Mouse (Mus musculus) forelimb bud, embryonic 11.5 days (tissue): ENCODE measurements at regions not wholly inside any gene's neighbourhood (a gene's known extent, or its start where the extent isn't known, plus 50 kb on each side); places are given as distances from the start of the nearest gene placed in this dataset.
"Not testable (repeated sequence)": the region's sequence is repeated elsewhere in the genome, so short reads cannot be mapped to it uniquely, and the experiment has no call there.

ENCODE experiments used
- DNase-seq: peaks from one replicate; pipeline ENCODE4 v3.0.0-alpha.2; 2012; ENCODE audit warnings: low read depth, low spot score

DNA sequence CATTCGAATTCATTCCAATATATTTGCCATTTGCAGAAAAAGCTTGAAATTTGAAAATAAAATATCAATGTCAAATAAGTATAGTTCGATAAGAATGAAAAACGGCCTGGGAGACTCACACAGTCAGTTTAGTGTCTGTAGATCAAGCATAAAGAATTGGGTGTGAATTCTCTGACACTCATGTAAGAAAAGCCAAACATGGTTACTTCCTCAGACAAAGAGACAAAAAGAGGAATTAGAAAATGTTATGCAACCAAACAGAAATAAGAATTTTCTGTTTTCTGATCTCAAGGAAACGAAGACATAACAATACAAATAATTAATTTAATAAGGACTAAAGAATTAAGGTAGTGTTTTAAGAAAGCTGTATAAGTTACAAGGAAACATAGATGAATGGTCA is 113.7 kb upstream of the Egfr start:
- no peak for DNase-seq

DNA sequence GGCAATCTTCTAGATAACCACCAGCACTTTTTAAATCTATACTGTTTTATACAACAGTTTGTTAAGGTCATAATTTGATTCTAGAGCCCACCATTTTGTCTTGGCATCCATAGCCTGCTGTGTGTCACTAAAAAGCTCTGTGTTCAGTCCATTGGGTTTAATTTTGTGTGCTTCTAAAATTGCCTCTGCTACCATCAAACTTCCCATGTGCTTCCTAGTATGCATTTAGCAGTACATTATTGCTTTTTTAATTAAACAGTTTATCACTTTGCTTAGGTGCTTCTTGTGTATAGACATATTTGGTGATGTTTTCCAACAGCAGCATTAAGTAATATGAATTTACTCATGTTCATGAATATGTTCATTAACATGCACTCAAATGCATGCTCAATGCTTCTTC is 102.4 kb upstream of the Egfr start:
- no peak for DNase-seq

DNA sequence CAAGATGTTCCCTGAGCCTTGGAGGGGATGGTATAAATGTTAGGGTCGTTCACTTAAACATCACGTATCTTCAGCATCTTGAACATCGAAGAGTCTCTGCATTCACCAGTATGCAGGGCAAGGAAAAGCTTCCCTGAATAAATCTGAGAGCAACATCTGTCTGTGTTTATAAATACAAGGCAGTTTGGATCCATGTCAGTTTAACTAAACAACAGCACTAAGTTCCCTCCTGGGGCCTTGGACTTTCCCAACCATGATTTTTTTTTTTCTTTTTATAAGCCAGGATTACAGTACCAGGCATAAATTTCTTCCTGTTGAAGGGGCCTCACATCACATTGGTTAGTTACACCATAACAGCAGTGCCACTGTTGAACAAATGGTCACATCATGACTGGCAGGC is 88.2 kb upstream of the Egfr start:
- no peak for DNase-seq

DNA sequence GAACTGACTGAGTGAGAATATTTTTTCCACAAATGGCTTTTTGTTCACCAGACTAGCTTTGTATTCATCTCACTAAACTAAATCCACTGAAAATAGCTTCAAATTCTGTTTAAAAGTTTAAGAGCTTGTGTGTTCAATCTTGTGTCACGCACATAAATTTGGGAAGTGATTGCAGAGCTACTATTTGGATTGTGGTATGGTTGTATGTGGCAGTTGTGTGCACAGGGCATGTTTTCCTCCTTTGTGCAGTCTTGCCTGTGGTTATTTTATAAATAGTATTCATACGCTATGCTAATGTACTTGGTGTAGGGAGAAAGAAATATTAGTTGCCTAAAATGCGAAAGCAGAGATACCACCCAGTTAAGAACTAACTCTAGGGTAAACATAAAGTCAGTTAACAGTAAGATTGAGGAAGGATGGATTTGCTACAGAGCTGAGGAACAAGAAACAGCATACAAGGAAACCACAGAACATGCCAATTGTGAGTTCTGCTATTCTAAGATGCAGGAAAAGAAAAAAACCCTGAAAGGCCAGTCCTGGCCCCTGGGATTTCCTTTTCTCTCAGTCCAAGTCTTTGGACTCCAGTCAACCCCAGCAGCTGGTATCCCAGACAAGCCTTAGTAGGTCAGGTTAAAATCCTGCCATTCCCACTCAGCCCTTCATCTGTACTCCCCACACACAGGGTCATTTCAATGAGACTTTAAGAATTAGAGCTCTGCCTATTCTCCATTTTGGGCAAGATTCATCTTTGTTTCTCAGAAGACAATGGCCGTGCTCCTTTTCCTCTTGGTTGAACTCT is 82.4 kb upstream of the Egfr start:
- no peak for DNase-seq

DNA sequence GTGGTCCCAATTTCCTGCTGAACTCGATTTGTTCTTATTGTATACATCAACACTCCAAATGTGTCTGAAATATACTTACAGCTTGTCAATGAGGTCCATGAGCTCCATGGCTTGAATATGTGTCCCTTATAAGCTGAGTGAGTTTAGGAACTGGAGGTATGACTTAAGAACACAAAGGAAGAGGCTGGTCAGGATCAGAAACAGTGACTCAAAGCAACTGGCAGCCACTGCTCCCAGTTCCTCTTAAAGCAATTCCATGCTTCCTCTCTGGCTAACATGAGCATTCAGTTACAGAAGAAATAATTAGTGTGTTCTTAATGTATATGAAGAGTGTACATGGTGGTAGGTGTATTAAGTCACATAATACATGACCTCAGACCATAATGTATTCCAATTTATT is 81.7 kb upstream of the Egfr start:
- DNase-seq, result no peak

DNA sequence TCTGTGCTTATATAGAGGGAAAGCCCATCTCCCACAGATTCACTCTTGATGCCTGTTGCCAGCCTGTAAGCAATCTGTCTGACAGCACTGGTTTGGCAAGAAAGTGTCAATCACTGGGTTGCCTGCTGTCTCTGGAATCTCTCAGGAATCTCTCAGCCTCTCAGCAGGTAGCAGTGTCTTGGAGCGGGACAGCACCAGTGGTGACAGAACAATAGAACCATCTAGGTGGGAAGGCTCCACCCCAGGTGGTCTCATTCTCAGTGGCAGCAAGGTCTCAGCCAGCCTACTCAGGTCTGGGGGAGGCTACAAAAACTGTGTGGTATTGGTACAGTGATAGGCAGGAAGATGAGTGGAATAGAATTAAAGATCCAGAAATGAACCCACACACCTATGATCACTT is 76.1 kb upstream of the Egfr start:
- DNase-seq, result not testable (repeated sequence)

DNA sequence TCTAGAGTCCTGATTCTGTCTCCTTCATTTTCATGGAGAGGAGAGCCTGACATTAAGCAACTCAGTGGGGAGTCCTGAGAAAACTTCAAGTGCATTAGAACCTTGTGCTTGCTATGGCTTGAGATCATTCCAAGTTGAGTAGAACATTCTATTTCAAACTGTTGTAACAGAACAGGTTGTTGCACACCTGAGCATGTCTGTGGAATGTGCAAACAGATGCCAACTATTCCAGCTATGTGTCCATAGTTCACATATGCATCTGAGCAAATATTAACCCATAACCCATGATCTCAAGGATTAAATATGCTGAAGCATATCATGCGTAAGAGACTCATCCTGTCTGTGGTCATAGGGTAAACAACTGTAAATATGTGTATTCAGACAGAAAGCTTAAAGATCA is 68.5 kb upstream of the Egfr start:
- DNase-seq, result no peak

DNA sequence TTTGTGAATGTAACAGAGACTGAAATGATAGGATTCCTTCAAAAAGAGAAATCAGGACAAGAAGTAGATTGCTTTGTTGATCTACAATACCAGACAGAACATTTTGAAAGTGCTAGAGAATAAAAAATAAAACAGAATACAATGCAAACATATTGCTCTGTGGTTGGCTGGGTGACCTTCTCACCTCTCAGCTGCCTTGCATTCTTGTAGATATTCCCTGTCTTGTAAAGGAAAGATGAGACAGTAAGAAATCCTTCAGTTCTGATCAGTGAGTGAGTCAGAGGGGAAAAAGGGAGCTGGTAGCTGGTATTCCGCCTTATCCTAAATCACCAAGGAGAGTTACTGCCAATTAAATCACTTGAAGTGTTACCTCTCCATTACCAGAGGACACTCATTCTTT is 56.4 kb upstream of the Egfr start:
- DNase-seq, result no peak

DNA sequence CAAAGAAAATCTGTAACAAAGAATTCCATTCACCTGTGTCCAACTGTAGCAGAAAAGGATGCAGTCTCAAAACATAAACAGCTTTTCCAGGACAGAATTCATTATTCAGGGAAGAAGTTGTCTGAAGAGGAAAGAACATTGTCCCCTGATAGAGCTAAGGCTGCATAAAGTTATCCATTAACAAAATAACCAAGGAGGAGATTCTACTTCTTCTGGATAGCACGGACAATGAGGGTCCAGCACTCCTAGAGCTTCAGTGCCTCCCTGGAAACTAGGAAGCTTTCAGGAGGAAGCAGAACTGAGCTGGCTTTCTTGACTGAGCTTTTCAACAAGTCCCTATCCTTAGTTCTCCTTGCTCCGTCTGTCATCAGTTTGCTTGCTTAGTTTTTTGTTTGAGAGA is 55.2 kb upstream of the Egfr start:
- DNase-seq, result no peak

DNA sequence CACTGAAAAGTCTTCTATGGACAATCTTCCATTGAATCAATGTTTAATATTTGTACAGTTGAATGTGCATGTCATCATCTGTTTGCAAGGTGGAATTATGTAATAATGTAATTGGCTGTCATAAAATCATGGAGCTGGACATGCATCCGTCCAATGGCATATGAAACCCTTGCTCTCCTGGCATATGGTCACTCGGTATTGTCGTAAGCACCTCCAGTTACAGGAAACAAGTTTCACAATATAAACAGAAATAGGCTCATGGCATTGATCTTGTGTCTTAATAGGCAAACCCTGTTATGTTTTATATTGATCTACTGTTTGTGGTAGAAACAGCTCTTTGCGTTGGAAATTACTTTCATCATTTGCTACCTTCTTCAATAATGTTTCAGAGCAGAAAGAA is 50.2 kb upstream of the Egfr start:
- no peak for DNase-seq
